Mouse (Mus musculus): ENCODE measurements around the gene B430218F22Rik. TPM values are rescaled to one million over a fixed set of nuclear protein-coding genes. Genes with fewer than 3 reads are reported as not detected.

The B430218F22Rik gene
- 0.77 and 1.4 TPM in 2 replicates for polyA plus RNA-seq (2015; fragmentation: Nextera tagmentation; extraction: Ambion mirVana)

DNA sequence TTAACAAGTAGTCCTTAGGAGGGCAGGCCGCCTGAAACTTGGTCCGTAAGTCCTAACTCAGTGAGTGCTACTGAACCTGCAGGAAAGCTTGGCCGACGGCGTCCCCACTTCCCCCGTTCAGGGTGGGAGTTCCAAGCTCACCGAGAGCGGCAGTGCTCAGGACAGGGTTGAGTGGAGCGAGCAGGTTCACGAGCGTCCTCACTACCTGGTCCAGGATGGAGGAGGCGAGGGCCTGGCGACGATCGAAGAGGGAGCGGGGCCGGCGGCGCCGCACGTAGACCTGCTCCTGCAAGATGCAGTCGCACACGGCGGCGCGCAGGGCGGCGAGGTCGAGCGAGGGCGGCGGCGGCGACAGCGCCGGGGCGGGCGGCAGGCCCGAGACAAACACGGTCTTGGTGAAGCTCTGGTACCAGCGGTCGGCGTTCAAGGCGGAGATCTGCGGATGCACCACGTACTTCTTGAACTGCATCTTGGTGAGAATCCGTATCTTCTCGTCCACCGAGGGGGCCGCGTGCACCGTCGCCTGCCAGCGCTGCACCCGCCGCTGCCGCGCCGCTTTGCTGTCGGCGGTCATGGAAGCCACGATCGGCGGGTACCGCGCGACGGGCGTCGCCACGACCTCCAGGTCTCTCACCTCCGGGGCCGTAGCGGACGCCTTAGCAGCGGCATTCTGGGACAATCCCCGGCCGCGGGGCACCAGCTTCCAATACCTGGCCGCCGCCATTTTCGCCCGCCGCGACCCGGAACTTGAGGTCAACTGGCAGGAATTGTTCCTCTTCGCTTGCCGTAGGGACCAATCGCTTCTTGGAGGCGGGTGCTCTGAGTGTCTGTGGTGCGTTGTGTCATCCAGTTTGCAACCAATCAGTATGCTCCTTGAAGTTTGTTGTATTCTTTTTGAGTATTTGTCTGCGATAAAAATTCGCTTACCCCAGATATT is at the start of gene B430218F22Rik, which contains the start of gene Mrps30:
TSS of gene B430218F22Rik (plus strand) at position 120 of the 937 bp plus-strand sequence.
TSS of gene Mrps30 (minus strand) at position 742 of the 937 bp plus-strand sequence.

Other genes starting within 250 kb of the B430218F22Rik start
- gene Mrps30, start 622 bp downstream of the B430218F22Rik start, polyA plus RNA-seq (2015; fragmentation: Nextera tagmentation; extraction: Ambion mirVana), result 20.1 and 21.6 TPM in 2 replicates

All from urinary bladder, postnatal 0 days (tissue).